Mouse (Mus musculus): Measurements from ENCODE around the gene Nek4. TPM values are rescaled to one million over a fixed set of nuclear protein-coding genes. Genes with fewer than 3 reads are reported as not detected.

The Nek4 gene
- polyA plus RNA-seq, 1 experiment from 2014 or later, result 5.4 TPM

- H3K4me2 ChIP-seq, result no peak overlapping the region
- no peaks in the 10 kb centered on the region for H3K27me3 ChIP-seq
- H3K9me3 ChIP-seq (replicated peaks), result no peaks in the 10 kb centered on the region
- H3K9ac ChIP-seq, result no peak overlapping the region
- H3K36me3 ChIP-seq, result peaks cover 67% of the 10 kb centered on the region
- no peak for ATAC-seq (replicated peaks; ENCODE audit: insufficient number of reproducible peaks, insufficient read depth, low FRiP score, low read depth)
- 51% methylated on average over 1 of the region's 1 CpGs for WGBS
- H3K4me1 ChIP-seq (replicated peaks), result peaks cover 18% of the 10 kb centered on the region
- no peak overlapping the region for H3K27ac ChIP-seq
- no peak overlapping the region for H3K4me3 ChIP-seq
These were observed 64.9 kb downstream of the Nek4 start for GRCm38 (mm10) chr14:31016063-31016462.

DNA sequence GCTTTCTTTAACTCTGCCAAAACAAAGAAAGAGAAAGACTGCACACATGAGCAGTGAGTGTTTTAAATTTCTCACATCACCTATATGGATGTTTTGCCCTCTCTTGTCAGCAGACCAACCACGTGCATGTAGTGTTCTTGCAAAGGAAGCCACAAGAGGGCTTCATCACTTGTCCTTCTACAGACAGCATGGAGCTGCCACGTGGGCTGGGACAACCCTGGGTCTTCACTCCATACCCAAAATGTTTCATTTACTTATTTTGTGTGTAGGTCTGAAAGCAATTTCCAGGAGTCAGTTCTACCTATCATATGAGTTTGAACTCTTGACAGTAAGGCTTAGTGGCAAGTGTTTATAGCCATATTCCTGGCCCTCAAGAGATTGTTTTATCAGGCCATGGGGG lies 66.7 kb downstream of the Nek4 start:
- WGBS, result 0% methylated on average over 2 of the region's 2 CpGs
- Histone ChIP-seq H3K4me3 (peak overlapping the region; percentile 79), H3K27ac (no peak overlapping the region), H3K27me3 (no peaks in the 10 kb centered on the region), H3K36me3 (peaks cover 53% of the 10 kb centered on the region), H3K4me2 (peak overlapping the region; percentile 77), H3K4me1 (replicated peaks) (peaks cover 18% of the 10 kb centered on the region), H3K9me3 (replicated peaks) (no peaks in the 10 kb centered on the region), H3K9ac (peak overlapping the region; percentile 97)
- ATAC-seq (replicated peaks; ENCODE audit: insufficient number of reproducible peaks, insufficient read depth, low FRiP score, low read depth), result no peak

GRCm38 (mm10) chr14:31018860-31019291 lies 67.7 kb downstream of the Nek4 start, which contains the start of the genes Pbrm1 and Gnl3:
Pbrm1 (plus strand) TSS chr14:31019138.
Gnl3 (minus strand) TSS chr14:31019152.
- Histone ChIP-seq H3K9ac (peak within 1 kb of the TSS; percentile 97), H3K27me3 (no peaks in the 10 kb centered on the region), H3K9me3 (replicated peaks) (no peaks in the 10 kb centered on the region), H3K4me1 (replicated peaks) (peaks cover 18% of the 10 kb centered on the region), H3K4me2 (peak within 1 kb of the TSS; percentile 77), H3K36me3 (peaks cover 48% of the 10 kb centered on the region), H3K4me3 (peak within 1 kb of the TSS; percentile 79), H3K27ac (peak within 1 kb of the TSS; percentile 98)
- peak; percentile 92 for ATAC-seq (replicated peaks; ENCODE audit: insufficient number of reproducible peaks, insufficient read depth, low FRiP score, low read depth)
- under 1% methylated on average over 47 of the region's 53 CpGs for WGBS

GRCm38 (mm10) chr14:31019331-31020205 lies 68.4 kb downstream of the Nek4 start:
- peak; percentile 97 for ATAC-seq (replicated peaks; ENCODE audit: insufficient number of reproducible peaks, insufficient read depth, low FRiP score, low read depth)
- peak overlapping the region; percentile 77 for H3K4me2 ChIP-seq
- WGBS, result 3% methylated on average over 42 of the region's 56 CpGs
- peaks cover 18% of the 10 kb centered on the region for H3K4me1 ChIP-seq (replicated peaks)
- peak overlapping the region; percentile 98 for H3K27ac ChIP-seq
- H3K9me3 ChIP-seq (replicated peaks), result no peaks in the 10 kb centered on the region
- H3K4me3 ChIP-seq, result peak overlapping the region; percentile 79
- H3K27me3 ChIP-seq, result no peaks in the 10 kb centered on the region
- H3K36me3 ChIP-seq, result peaks cover 46% of the 10 kb centered on the region
- H3K9ac ChIP-seq, result peak overlapping the region; percentile 97

DNA sequence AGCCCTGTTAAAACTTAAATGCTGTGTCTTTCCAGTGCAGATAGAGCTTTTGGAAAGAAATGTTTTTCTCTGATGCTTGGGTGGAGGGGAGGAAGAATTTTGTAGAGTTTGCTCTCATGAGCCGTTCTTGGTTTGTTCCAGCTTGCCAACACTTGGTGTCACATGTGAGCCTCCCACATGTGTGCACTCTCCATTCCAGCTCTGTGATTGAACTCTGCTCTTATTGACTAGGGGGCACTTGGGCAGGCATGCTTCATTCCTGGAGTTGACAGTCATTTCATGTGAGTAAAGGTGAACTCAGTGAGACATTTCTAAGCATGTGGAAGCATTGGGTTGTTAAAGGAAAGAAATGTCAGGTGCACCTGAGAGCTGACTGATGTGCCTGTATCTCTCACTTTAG lies 71.4 kb downstream of the Nek4 start:
- no peaks in the 10 kb centered on the region for H3K9me3 ChIP-seq (replicated peaks)
- ATAC-seq (replicated peaks; ENCODE audit: insufficient number of reproducible peaks, insufficient read depth, low FRiP score, low read depth), result no peak
- no peaks in the 10 kb centered on the region for H3K27me3 ChIP-seq
- H3K4me2 ChIP-seq, result no peak overlapping the region
- peaks cover 44% of the 10 kb centered on the region for H3K36me3 ChIP-seq
- no peak overlapping the region for H3K27ac ChIP-seq
- 30% methylated on average over 1 of the region's 1 CpGs for WGBS
- H3K9ac ChIP-seq, result no peak overlapping the region
- no peak overlapping the region for H3K4me3 ChIP-seq
- peaks cover 16% of the 10 kb centered on the region for H3K4me1 ChIP-seq (replicated peaks)

DNA sequence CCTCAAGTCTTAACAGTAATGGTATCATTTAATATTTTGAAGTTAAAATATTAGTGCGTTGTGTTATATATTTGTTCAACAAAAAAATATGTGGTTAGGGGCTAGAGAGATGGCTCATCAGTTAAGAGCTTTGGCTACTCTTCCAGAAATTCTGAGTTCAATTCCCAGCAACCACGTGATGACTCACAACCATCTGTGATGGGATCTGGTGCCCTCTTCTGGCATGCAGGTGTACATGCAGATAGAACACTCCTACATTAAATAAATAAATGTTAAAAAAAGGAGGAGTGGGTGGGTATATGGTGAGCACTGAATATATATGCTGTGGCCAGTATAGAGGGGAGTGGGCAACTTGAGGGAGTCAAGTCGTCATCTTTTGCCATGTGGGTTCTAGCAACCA lies 74.6 kb downstream of the Nek4 start:
- Histone ChIP-seq H3K27me3 (no peaks in the 10 kb centered on the region), H3K9ac (no peak overlapping the region), H3K4me3 (no peak overlapping the region), H3K27ac (no peak overlapping the region), H3K4me1 (replicated peaks) (no peaks in the 10 kb centered on the region; the same call in 1 of the 2 replicates), H3K9me3 (replicated peaks) (no peaks in the 10 kb centered on the region), H3K36me3 (peaks cover 66% of the 10 kb centered on the region), H3K4me2 (no peak overlapping the region)
- 84% methylated on average over 3 of the region's 3 CpGs for WGBS
- no peak for ATAC-seq (replicated peaks; ENCODE audit: insufficient number of reproducible peaks, insufficient read depth, low FRiP score, low read depth)

Other genes starting within 250 kb of the Nek4 start
- gene Sfmbt1, start 236.5 kb upstream of the Nek4 start, polyA plus RNA-seq (2015; fragmentation: Nextera tagmentation; extraction: Ambion mirVana), result 7.8 and 10.3 TPM in 2 replicates
- gene Tmem110, start 125.8 kb upstream of the Nek4 start, polyA plus RNA-seq (2015; fragmentation: Nextera tagmentation; extraction: Ambion mirVana), result 12.7 and 14.2 TPM in 2 replicates
- gene Mustn1, start 72.2 kb upstream of the Nek4 start, polyA plus RNA-seq (2015; fragmentation: Nextera tagmentation; extraction: Ambion mirVana), result 3.9 and 4.3 TPM in 2 replicates
- 0.52 and 1.5 TPM in 2 replicates for gene Itih4, start 64.9 kb upstream of the Nek4 start, polyA plus RNA-seq (2015; fragmentation: Nextera tagmentation; extraction: Ambion mirVana)
- gene Itih3, start 27.6 kb upstream of the Nek4 start, polyA plus RNA-seq (2015; fragmentation: Nextera tagmentation; extraction: Ambion mirVana), result 1.6 and 3.5 TPM in 2 replicates
- 0.05 and 0.22 TPM in 2 replicates for gene Itih1, start 8.1 kb upstream of the Nek4 start, polyA plus RNA-seq (2015; fragmentation: Nextera tagmentation; extraction: Ambion mirVana)
- 45.2 and 46.8 TPM in 2 replicates for gene Glt8d1, start 50.0 kb downstream of the Nek4 start, polyA plus RNA-seq (2015; fragmentation: Nextera tagmentation; extraction: Ambion mirVana)
- gene Spcs1, start 50.3 kb downstream of the Nek4 start, polyA plus RNA-seq (2015; fragmentation: Nextera tagmentation; extraction: Ambion mirVana), result 310 and 368 TPM in 2 replicates
- gene Pbrm1, start 67.8 kb downstream of the Nek4 start, polyA plus RNA-seq (2015; fragmentation: Nextera tagmentation; extraction: Ambion mirVana), result 91.4 and 101 TPM in 2 replicates
- gene Gnl3, start 67.8 kb downstream of the Nek4 start, polyA plus RNA-seq (2015; fragmentation: Nextera tagmentation; extraction: Ambion mirVana), result 54.2 and 55.1 TPM in 2 replicates
- 75.6 and 94.1 TPM in 2 replicates for gene Smim4, start 177.6 kb downstream of the Nek4 start, polyA plus RNA-seq (2015; fragmentation: Nextera tagmentation; extraction: Ambion mirVana)
- gene Nt5dc2, start 179.7 kb downstream of the Nek4 start, polyA plus RNA-seq (2015; fragmentation: Nextera tagmentation; extraction: Ambion mirVana), result 278 and 339 TPM in 2 replicates
- gene Stab1, start 217.3 kb downstream of the Nek4 start, polyA plus RNA-seq (2015; fragmentation: Nextera tagmentation; extraction: Ambion mirVana), result 43.7 and 46.8 TPM in 2 replicates